Mouse (Mus musculus): ENCODE data around the gene Cnga1. TPM values are rescaled to one million over a fixed set of nuclear protein-coding genes. Genes with fewer than 3 reads are reported as not detected.

Cnga1 gene
- polyA plus RNA-seq (2012; rRNA removed) = not detected in 2 replicates

DNA sequence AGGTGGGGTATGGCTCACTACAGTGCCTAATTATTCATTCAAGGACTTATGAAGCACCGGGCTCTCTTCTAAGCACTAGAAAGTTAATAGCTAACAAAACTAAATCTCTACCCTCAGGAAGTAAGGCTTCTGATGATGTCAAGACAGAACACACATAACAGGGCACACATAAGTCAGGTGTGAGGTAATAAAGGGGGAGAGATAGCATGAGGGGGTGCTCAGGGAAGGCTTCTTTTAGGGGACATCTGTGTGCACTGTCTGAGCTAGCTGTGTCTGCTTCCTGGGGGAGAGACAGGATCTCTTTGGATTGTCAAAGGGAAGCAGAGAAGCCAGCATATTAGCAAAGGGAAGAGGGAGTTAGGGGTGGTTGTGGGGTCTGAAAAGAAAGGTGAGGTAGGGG, at the start of gene Cnga1:
Gene Cnga1 (minus strand): TSS at position 101 of the 400 bp plus-strand sequence.

GRCm38 (mm10) chr5:72647418-72647907, 3.4 kb upstream of the Cnga1 start, which contains the start of gene Nipal1:
Gene Nipal1 (plus strand): TSS chr5:72647795.

GRCm38 (mm10) chr5:72587192-72587681, 56.8 kb downstream of the Cnga1 start, which contains the start of gene Gm5868:
Gene Gm5868 (minus strand): TSS chr5:72587551.

DNA sequence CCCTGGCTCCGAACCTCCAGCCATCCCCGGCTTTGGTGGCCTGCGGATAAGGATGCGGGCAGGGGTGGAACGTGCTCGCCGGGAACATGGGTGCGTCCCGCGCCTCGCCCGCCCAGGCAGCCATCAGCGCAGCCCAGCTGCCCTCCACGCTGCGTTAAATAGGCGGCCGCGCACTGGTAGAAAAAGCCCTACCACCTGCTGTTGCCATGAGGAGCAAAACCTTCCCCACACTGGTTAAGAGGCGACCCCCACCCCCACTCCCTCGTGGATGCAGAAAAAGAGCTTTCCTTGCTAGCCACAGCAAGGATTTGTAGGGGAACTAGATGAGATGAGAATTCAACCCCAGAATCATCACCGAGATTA, 63.1 kb downstream of the Cnga1 start, which contains the start of gene Zar1:
Gene Zar1 (minus strand): TSS at position 285 of the 363 bp plus-strand sequence.

GRCm38 (mm10) chr5:72559544-72560049, 84.5 kb downstream of the Cnga1 start, which contains the start of gene Nfxl1:
Gene Nfxl1 (minus strand): TSS chr5:72559684.

Other genes with a start within 250 kb of the Cnga1 start
- 0.97 and 3.1 TPM in 2 replicates for gene Corin, start 139.8 kb downstream of the Cnga1 start, polyA plus RNA-seq (2012; rRNA removed)
- 22.7 and 25.8 TPM in 2 replicates for gene Nfxl1, start 84.6 kb downstream of the Cnga1 start, polyA plus RNA-seq (2012; rRNA removed)
- gene Zar1, start 63.0 kb downstream of the Cnga1 start, polyA plus RNA-seq (2012; rRNA removed) = 1.8 and 2.1 TPM in 2 replicates
- 3.2 and 3.8 TPM in 2 replicates for gene Gm5868, start 56.7 kb downstream of the Cnga1 start, polyA plus RNA-seq (2012; rRNA removed)
- gene Nipal1, start 3.5 kb upstream of the Cnga1 start, polyA plus RNA-seq (2012; rRNA removed) = 0.17 and 0.84 TPM in 2 replicates
- 0.05 and 0.08 TPM in 2 replicates for gene Txk, start 108.5 kb upstream of the Cnga1 start, polyA plus RNA-seq (2012; rRNA removed)
- 3.6 and 5.2 TPM in 2 replicates for gene Tec, start 224.2 kb upstream of the Cnga1 start, polyA plus RNA-seq (2012; rRNA removed)

All from central nervous system, embryonic 14 days (tissue).